8 mouse cellular contexts compared by ENCODE assay signal in genomic region chr5:130222146-130223004, GRCm38 (mm10). TPM values are rescaled to one million over a fixed set of nuclear protein-coding genes. Genes with fewer than 3 reads are reported as not detected.
A peak's percentile ranks its signal among the peaks of the same experiment; 100 is the strongest.
DNase-seq lines count a peak whose midpoint lies in the region; ATAC-seq lines count a peak whose summit lies in the region.

No protein-coding gene starts in this region.

- no peaks in the 10 kb centered on the region for H3K27me3 ChIP-seq in hindbrain, embryonic 15.5 days

- peak; percentile 71 for DNase-seq in WW6 (ENCODE audit: low read depth, low spot score)
- DNase-seq in cerebellum, postnatal 36 days, result peak; percentile 96 to 97
- peak; percentile 95 to 96 for DNase-seq in frontal cortex, postnatal 36 days (ENCODE audit: low spot score in 2 of 2)
- DNase-seq in left cerebral cortex, adult 11 months (ENCODE audit: low spot score), result peak; percentile 87
- DNase-seq in lung, postnatal 36 days, result peak; percentile 93
- DNase-seq in retina, embryonic 14.5 days (ENCODE audit: low spot score), result peak; percentile 91
- peak; percentile 96 to 98 for DNase-seq in thymus, postnatal 36 days

- ATAC-seq in hindbrain, embryonic 15.5 days (ENCODE audit: low FRiP score, low read depth), result peak; percentile 86

- under 1% methylated on average over 84 of the region's 88 CpGs for WGBS in hindbrain, embryonic 15.5 days

- H3K4me3 ChIP-seq in hindbrain, embryonic 15.5 days, result peak overlapping the region; percentile 60

- H3K27ac ChIP-seq in hindbrain, embryonic 15.5 days (replicated peaks), result peak overlapping the region; percentile 82

- no peaks in the 10 kb centered on the region for H3K36me3 ChIP-seq in hindbrain, embryonic 15.5 days

- H3K4me1 ChIP-seq in hindbrain, embryonic 15.5 days (replicated peaks), result peaks cover 25% of the 10 kb centered on the region

- peak overlapping the region; percentile 70 for H3K9ac ChIP-seq in hindbrain, embryonic 15.5 days

- H3K4me2 ChIP-seq in hindbrain, embryonic 15.5 days, result peak overlapping the region; percentile 63

- no peaks in the 10 kb centered on the region for H3K9me3 ChIP-seq in hindbrain, embryonic 15.5 days

RNA-seq across cellular contexts. Expression of gene Tmem248, which starts 5.5 kb away (rescaled TPM):
- 23.6 and 26.2 TPM in 2 replicates for polyA plus RNA-seq in hindbrain, embryonic 15.5 days (2015; fragmentation: Nextera tagmentation; extraction: Ambion mirVana)

RNA-seq across cellular contexts. Expression of gene Sbds, which starts 33.0 kb away (rescaled TPM):
- polyA plus RNA-seq in hindbrain, embryonic 15.5 days (2015; fragmentation: Nextera tagmentation; extraction: Ambion mirVana), result 56.2 and 56.7 TPM in 2 replicates

RNA-seq across cellular contexts. Expression of gene Tyw1, which starts 33.0 kb away (rescaled TPM):
- polyA plus RNA-seq in hindbrain, embryonic 15.5 days (2015; fragmentation: Nextera tagmentation; extraction: Ambion mirVana), result 21.9 and 22.3 TPM in 2 replicates

RNA-seq across cellular contexts. Expression of gene Rabgef1, which starts 50.8 kb away (rescaled TPM):
- polyA plus RNA-seq in hindbrain, embryonic 15.5 days (2015; fragmentation: Nextera tagmentation; extraction: Ambion mirVana), result 39.8 and 40.6 TPM in 2 replicates

Comparison
In these comparisons a context has a peak if more than half of its experiments do, and no peak if none do; other contexts are left out.
1. Peak in every context shown above with its lines: DNase-seq, ATAC-seq, H3K4me3 ChIP-seq and H3K27ac ChIP-seq.